9 mouse cellular contexts compared by ENCODE assay signal in the genomic region with DNA sequence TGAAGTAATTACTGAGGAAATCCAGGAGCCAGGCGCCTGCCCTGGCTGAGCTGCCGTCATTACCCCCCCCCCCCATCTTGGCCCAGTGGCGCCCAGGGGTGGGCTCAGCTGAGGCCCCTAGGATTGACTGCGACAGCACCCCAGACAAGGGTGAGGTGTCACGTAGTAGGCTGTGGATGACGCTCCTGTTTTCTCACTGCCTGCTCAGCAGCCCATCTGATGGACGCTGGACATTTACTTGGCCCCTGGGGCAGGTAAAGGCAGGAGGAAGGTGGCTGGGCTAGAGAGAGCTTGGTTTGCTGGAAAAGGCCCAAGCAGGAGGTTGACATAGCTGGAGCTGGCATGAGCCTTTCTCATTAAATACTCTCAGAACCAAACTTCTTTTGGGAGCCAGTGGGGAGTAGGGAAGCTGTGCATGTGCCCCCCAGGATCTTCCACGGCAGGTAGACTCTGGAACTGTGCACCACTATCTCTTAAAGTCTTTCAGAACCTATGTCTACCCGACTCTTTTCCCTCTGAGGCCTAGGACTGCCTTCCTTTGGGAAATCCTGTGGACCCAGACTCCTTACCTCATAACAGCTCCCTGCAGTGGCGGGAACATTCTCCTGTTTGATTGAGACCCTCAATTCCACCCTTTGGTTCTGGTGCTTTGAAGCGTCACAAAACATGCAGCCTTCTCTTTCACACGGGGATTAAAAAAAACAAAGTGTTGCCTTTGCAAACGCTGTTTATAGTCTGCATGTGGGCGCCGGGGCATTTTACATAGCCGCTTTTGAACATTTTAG. TPM values are rescaled to one million over a fixed set of nuclear protein-coding genes. Genes with fewer than 3 reads are reported as not detected.
DNase-seq lines count a peak whose midpoint lies in the region; ATAC-seq lines count a peak whose summit lies in the region.
"Had no signal": no experiment of that assay in that cellular context is flagged by ENCODE, and none has a peak within 500 bp of the region (broad histone marks: within the 10 kb centered on the region; RNA-seq: fewer than 3 reads in every experiment).

No protein-coding gene starts in this region.

- H3K9me3 ChIP-seq in kidney, embryonic 14.5 days (ENCODE audit: control insufficient read depth, low read length), result no peaks in the 10 kb centered on the region
- H3K9me3 ChIP-seq in embryonic facial prominence, embryonic 10.5 days, result no peaks in the 10 kb centered on the region
- H3K9me3 ChIP-seq in hindbrain, embryonic 14.5 days (ENCODE audit: control insufficient read depth, low read length), result no peaks in the 10 kb centered on the region

- no peaks in the 10 kb centered on the region for H3K36me3 ChIP-seq in kidney, embryonic 14.5 days (ENCODE audit: control insufficient read depth, insufficient read depth, low read length)
- H3K36me3 ChIP-seq in embryonic facial prominence, embryonic 10.5 days (replicated peaks), result no peaks in the 10 kb centered on the region
- H3K36me3 ChIP-seq in hindbrain, embryonic 14.5 days (replicated peaks; ENCODE audit: control insufficient read depth, insufficient read depth), result no peaks in the 10 kb centered on the region

- H3K4me1 ChIP-seq in kidney, embryonic 14.5 days (ENCODE audit: control insufficient read depth, insufficient read depth, low read length), result peaks cover 22% of the 10 kb centered on the region
- peaks cover 45% of the 10 kb centered on the region for H3K4me1 ChIP-seq in embryonic facial prominence, embryonic 10.5 days
- peaks cover 27% of the 10 kb centered on the region for H3K4me1 ChIP-seq in hindbrain, embryonic 14.5 days (replicated peaks; ENCODE audit: control insufficient read depth, insufficient read depth, low read length)

- H3K4me2 ChIP-seq in kidney, embryonic 14.5 days (replicated peaks; ENCODE audit: low read depth, low read length), result peak overlapping the region; percentile 87
- H3K4me2 ChIP-seq in hindbrain, embryonic 14.5 days (replicated peaks), result peak overlapping the region; percentile 86

- peaks cover 23% of the 10 kb centered on the region for H3K27me3 ChIP-seq in kidney, embryonic 14.5 days (ENCODE audit: control insufficient read depth, insufficient read depth, low read length)
- H3K27me3 ChIP-seq in embryonic facial prominence, embryonic 10.5 days (replicated peaks; ENCODE audit: low read depth, poor library complexity, severe bottlenecking), result peaks cover 62% of the 10 kb centered on the region
- H3K27me3 ChIP-seq in hindbrain, embryonic 14.5 days (ENCODE audit: control insufficient read depth, insufficient read depth, low read length), result no peaks in the 10 kb centered on the region

- intact Hi-C loops in heart, postnatal 36 days (cut with DNase I), result no loop called here

- WGBS in kidney, embryonic 14.5 days, result 27% methylated on average over 16 of the region's 16 CpGs
- WGBS in embryonic facial prominence, embryonic 10.5 days, result 17% methylated on average over 16 of the region's 16 CpGs
- WGBS in hindbrain, embryonic 14.5 days, result 7% methylated on average over 16 of the region's 16 CpGs

- DNase-seq in kidney, adult 11 months, result no peak
- peak; percentile 24 for DNase-seq in embryonic facial prominence, embryonic 10.5 days (ENCODE audit: low spot score)
- DNase-seq in hindbrain, embryonic 14.5 days (ENCODE audit: low spot score), result no peak
- peak; percentile 52 for DNase-seq in neural tube, embryonic 10.5 days (ENCODE audit: extremely low spot score, low spot score)
- no peak for DNase-seq in spleen, adult 12 weeks (ENCODE audit: low spot score)
- DNase-seq in spleen, postnatal 14 days (ENCODE audit: low spot score in 2 of 2), result no peak
- no peak for DNase-seq in heart, postnatal 36 days
- DNase-seq: thymus, postnatal 25 days had no signal

- H3K4me3 ChIP-seq in kidney, embryonic 14.5 days (ENCODE audit: low read length), result peak overlapping the region; percentile 42; the same call in 1 of the 2 replicates
- H3K4me3 ChIP-seq in embryonic facial prominence, embryonic 10.5 days, result peak overlapping the region; percentile 62
- peak overlapping the region; percentile 49 for H3K4me3 ChIP-seq in hindbrain, embryonic 14.5 days (replicated peaks; ENCODE audit: low read length)

- H3K9ac ChIP-seq in kidney, embryonic 14.5 days (ENCODE audit: low read depth, low read length), result peak overlapping the region; percentile 18; the same call in 1 of the 2 replicates
- H3K9ac ChIP-seq in hindbrain, embryonic 14.5 days, result peak overlapping the region; percentile 82

- no peak overlapping the region for H3K27ac ChIP-seq in kidney, embryonic 14.5 days (ENCODE audit: low read depth, low read length)
- peak overlapping the region; percentile 79 for H3K27ac ChIP-seq in embryonic facial prominence, embryonic 10.5 days (replicated peaks)
- peak overlapping the region; percentile 98 for H3K27ac ChIP-seq in hindbrain, embryonic 14.5 days

- ATAC-seq in kidney, embryonic 14.5 days (ENCODE audit: low FRiP score, low TSS enrichment), result no peak
- peak; percentile 8; the same call in 1 of the 2 replicates for ATAC-seq in hindbrain, embryonic 14.5 days (ENCODE audit: low FRiP score)

RNA-seq across cellular contexts. Expression of gene Plekha6, which starts 19.3 kb away (rescaled TPM):
- polyA plus RNA-seq in kidney, embryonic 14.5 days (2014; fragmentation: Nextera tagmentation; extraction: Ambion mirVana), result 3.3 and 6.1 TPM in 2 replicates
- 3.4 and 3.7 TPM in 2 replicates for polyA plus RNA-seq in embryonic facial prominence, embryonic 10.5 days (2016; fragmentation: Nextera tagmentation; extraction: Ambion mirVana)
- 21.4 and 22.2 TPM in 2 replicates for polyA plus RNA-seq in hindbrain, embryonic 14.5 days (2014; fragmentation: Nextera tagmentation; extraction: Ambion mirVana)
- total RNA-seq in heart, postnatal 36 days (2021), result 10 to 100 TPM; 64.2 to 79.7 TPM

RNA-seq across cellular contexts. Expression of gene Ppp1r15b, which starts 52.4 kb away (rescaled TPM):
- polyA plus RNA-seq in kidney, embryonic 14.5 days (2014; fragmentation: Nextera tagmentation; extraction: Ambion mirVana), result 17.9 and 49.4 TPM in 2 replicates
- 49.4 and 57.3 TPM in 2 replicates for polyA plus RNA-seq in embryonic facial prominence, embryonic 10.5 days (2016; fragmentation: Nextera tagmentation; extraction: Ambion mirVana)
- 29.6 and 36.0 TPM in 2 replicates for polyA plus RNA-seq in hindbrain, embryonic 14.5 days (2014; fragmentation: Nextera tagmentation; extraction: Ambion mirVana)
- total RNA-seq in heart, postnatal 36 days (2021), result 10 to 100 TPM; 24.1 to 26.0 TPM

Comparison
In these comparisons a context has a peak if more than half of its experiments do, and no peak if none do; other contexts are left out.
1. DNase-seq: peak in embryonic facial prominence, embryonic 10.5 days (single experiment) and neural tube, embryonic 10.5 days (single experiment); none in kidney, adult 11 months (single experiment), hindbrain, embryonic 14.5 days (single experiment), spleen, adult 12 weeks (single experiment), spleen, postnatal 14 days (0 of 2) and heart, postnatal 36 days (0 of 2).
2. Peak in every context shown above with its lines, with median percentiles within 50 percentile points of each other: H3K4me3 ChIP-seq.